Mouse (Mus musculus): ENCODE data around the gene Rhbdd2.

DNA sequence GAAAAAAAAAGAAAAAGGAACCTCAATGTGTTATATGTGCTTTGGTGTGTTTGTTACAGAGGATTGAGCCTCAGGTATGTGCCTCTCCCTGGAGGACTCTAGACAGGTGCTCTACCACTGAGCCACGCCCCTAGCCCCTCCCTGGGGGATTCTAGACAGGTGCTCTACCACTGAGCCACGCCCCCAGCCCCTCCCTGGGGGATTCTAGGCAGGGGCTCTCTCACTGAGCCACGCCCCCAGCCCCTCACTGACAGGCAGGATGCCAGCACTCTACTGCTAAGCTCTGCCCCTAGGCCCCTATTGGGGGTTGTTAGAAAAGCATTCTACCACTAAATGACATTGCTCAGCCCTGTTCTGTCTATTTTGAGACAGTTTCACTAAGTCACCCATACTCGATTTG lies 40.1 kb downstream of the Rhbdd2 start:
- TF ChIP-seq POLR2A (IDR thresholded peaks at IDR 0.05; ENCODE audit: low read depth, low read length) (no peak), CTCF (IDR thresholded peaks at IDR 0.05; ENCODE audit: extremely low read depth, insufficient read depth, insufficient read length, insufficient replicate concordance) (no peak)

Measured in spleen, adult 2 months (tissue).